Mouse (Mus musculus): ENCODE data around the gene F2rl2.

DNA sequence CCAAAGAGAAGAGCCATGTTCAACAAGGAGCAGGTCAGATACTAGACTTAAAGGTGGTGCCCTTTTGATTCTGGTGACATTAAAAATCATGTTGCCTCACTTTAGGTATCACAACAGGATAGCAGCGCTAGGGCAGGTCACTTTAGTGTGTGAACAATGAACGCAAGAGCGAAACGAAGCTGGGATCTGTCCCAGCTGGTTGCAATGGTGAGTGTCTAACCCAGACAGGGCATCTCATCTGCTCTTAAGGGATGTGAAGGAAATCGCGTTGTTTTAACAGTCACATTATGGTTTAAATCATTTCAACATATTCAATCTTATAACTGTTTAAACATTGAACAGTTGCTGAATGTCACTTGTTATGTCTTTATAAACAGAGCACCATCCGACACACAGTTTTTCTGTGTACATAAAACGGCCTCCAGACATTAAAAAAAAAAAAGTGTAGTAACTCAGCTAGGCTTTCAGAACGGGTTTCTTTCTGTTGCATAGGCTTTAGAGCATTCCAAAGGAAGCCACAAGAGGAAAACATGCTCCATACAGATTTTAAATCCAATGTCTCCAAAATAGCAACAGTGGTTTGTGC lies 46.3 kb downstream of the F2rl2 start:
- no peak for TF ChIP-seq POLR2A (IDR thresholded peaks at IDR 0.05; ENCODE audit: borderline replicate concordance, extremely low read depth, low read depth, low read length)
- TF ChIP-seq CTCF (IDR thresholded peaks at IDR 0.05; ENCODE audit: insufficient read depth, low read length): no peak

All from lung, adult 2 months (tissue).